Mouse (Mus musculus) CD4-positive helper T cell, adult 2 months (primary cell): ENCODE data around the gene Fam131b.

Source experiments
- DNase-seq: peaks from one replicate; pipeline ENCODE4 v3.0.0-alpha.2; 2012; ENCODE audit warnings: low read depth, missing footprints, low spot score

Gene Fam131b

GRCm38 (mm10) chr6:42355794-42356600 is 31.6 kb upstream of the Fam131b start:
- no peak for DNase-seq

- no peak for DNase-seq
Observed at GRCm38 (mm10) chr6:42355366-42355765, 30.9 kb upstream of the Fam131b start.

GRCm38 (mm10) chr6:42354076-42355019 is 29.9 kb upstream of the Fam131b start:
- peak; percentile 45 for DNase-seq

- DNase-seq = no peak
Observed at GRCm38 (mm10) chr6:42353180-42353579, 28.7 kb upstream of the Fam131b start.

- DNase-seq = no peak
Observed at GRCm38 (mm10) chr6:42352486-42352846, 28.0 kb upstream of the Fam131b start.

GRCm38 (mm10) chr6:42351776-42352485 is 27.5 kb upstream of the Fam131b start:
- DNase-seq = peak; percentile 10

- peak; percentile 26 for DNase-seq
Observed at GRCm38 (mm10) chr6:42350968-42351775, 26.7 kb upstream of the Fam131b start.

- DNase-seq = no peak
Observed at GRCm38 (mm10) chr6:42350021-42350967, 25.9 kb upstream of the Fam131b start.

GRCm38 (mm10) chr6:42349426-42350020 is 25.1 kb upstream of the Fam131b start, which contains the start of gene Zyx:
TSS of gene Zyx (plus strand) at chr6:42349630.
- DNase-seq = peak; percentile 90

GRCm38 (mm10) chr6:42349006-42349425 is 24.6 kb upstream of the Fam131b start:
- peak; percentile 74 for DNase-seq

GRCm38 (mm10) chr6:42348281-42349005 is 24.0 kb upstream of the Fam131b start:
- DNase-seq = no peak

GRCm38 (mm10) chr6:42344255-42344654 is 19.8 kb upstream of the Fam131b start:
- DNase-seq = no peak

GRCm38 (mm10) chr6:42343361-42344120 is 19.1 kb upstream of the Fam131b start:
- peak; percentile 58 for DNase-seq

GRCm38 (mm10) chr6:42342171-42342570 is 17.7 kb upstream of the Fam131b start:
- DNase-seq = no peak

GRCm38 (mm10) chr6:42339981-42340380 is 15.5 kb upstream of the Fam131b start:
- DNase-seq = no peak

GRCm38 (mm10) chr6:42339189-42339588 is 14.7 kb upstream of the Fam131b start:
- no peak for DNase-seq

GRCm38 (mm10) chr6:42330946-42331345 is 6.5 kb upstream of the Fam131b start:
- DNase-seq = no peak

- no peak for DNase-seq
Observed at GRCm38 (mm10) chr6:42330216-42330615, 5.8 kb upstream of the Fam131b start.
